Mouse (Mus musculus) small intestine, adult 2 months (tissue): ENCODE results near the gene Kdm5c.

Source experiments
- CTCF ChIP-seq: fragments of 200-500 bp; IDR thresholded peaks from 2 replicates; pipeline ENCODE4 v1.5.1; 2012; ENCODE audit warnings: low read depth, mild to moderate bottlenecking, control low read depth, inconsistent platforms, low read length, moderate library complexity, mixed read lengths; ENCODE audit not compliant: insufficient replicate concordance, insufficient read length; ENCODE audit errors: extremely low read depth
- POLR2A ChIP-seq: fragments of 200-500 bp; IDR thresholded peaks from 2 replicates; pipeline ENCODE4 v1.6.1; 2012; ENCODE audit warnings: low read depth, mild to moderate bottlenecking, control low read depth, inconsistent platforms, low read length, moderate library complexity

- no peak for TF ChIP-seq POLR2A
- TF ChIP-seq CTCF, result no peak
Observed at GRCm38 (mm10) chrX:152223313-152223712, 9.5 kb upstream of the Kdm5c start.
